8 mouse cellular contexts compared by ENCODE assay signal in the genomic region with DNA sequence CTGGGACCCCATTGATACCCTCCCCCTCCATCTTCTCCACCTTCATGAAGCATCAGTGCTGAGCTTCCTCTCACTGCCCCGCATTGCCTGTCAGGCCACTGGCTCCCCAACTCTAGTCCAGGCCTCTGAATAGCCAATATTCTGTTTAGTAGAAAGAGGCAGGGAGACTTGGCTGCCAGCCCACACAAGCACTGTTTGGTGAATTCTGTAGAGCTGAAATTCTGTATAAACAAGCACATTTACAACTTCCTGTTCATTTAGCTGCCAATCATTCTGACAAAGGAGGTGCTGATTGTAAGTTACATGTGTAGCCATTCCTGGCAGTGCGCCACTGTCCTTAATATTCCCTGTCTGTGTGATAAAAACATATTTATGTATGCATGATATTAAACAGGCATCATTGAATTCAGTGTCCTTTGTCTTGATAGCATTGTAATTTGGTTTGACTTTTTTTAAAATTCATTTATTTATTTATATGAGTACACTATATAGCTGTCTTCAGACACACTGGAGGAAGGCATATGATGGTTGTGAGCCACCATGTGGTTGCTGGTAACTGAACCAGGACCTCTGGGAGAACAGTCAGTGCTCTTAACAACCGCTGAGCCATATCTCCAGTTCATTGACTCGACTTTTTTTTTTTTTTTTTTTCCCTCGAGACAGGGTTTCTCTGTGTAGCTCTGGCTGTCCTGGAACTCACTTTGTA. TPM values are rescaled to one million over a fixed set of nuclear protein-coding genes. Genes with fewer than 3 reads are reported as not detected.
DNase-seq lines count a peak whose midpoint lies in the region; ATAC-seq lines count a peak whose summit lies in the region.

No protein-coding gene starts in this region.

- peak; percentile 63 for DNase-seq in cerebellum, adult 9-10 months
- no peak for DNase-seq in cerebellum, adult 8-10 months
- DNase-seq in testis, postnatal 10 days (ENCODE audit: low spot score), result peak; percentile 57
- no peak for DNase-seq in testis, postnatal 14 days (ENCODE audit: low spot score)
- DNase-seq in kidney, postnatal 10 days, result peak; percentile 86
- peak; percentile 81 for DNase-seq in lung, postnatal 10 days

- no peak for ATAC-seq in monocyte, adult 5-6 weeks (replicated peaks; ENCODE audit: insufficient number of reproducible peaks, low FRiP score, low TSS enrichment, poor library complexity, severe bottlenecking)
- ATAC-seq in CD4-positive, CD25-positive, alpha-beta regulatory T cell, adult 4 months, result no peak

RNA-seq across cellular contexts. Expression of gene Umps, which starts 32.0 kb away (rescaled TPM):
- total RNA-seq in monocyte, adult 5-6 weeks (2017), result 19.4 to 23.2 TPM (median 22.4 TPM) in 3 replicates
- 10 to 100 TPM; 29.8 to 35.1 TPM for polyA plus RNA-seq in CD4-positive, CD25-positive, alpha-beta regulatory T cell, adult 4 months (2017; shearing (Covaris generic))

Comparison
In these comparisons a context has a peak if more than half of its experiments do, and no peak if none do; other contexts are left out.
1. DNase-seq: peak in cerebellum, adult 9-10 months (single experiment), testis, postnatal 10 days (single experiment), kidney, postnatal 10 days (single experiment) and lung, postnatal 10 days (single experiment); none in cerebellum, adult 8-10 months (single experiment) and testis, postnatal 14 days (single experiment).